Mouse (Mus musculus): ENCODE measurements around the gene Tial1. TPM values are rescaled to one million over a fixed set of nuclear protein-coding genes. Genes with fewer than 3 reads are reported as not detected.

The Tial1 gene
- polyA plus RNA-seq, 1 experiment from 2014 or later: 50.4 TPM

- H3K36me3 ChIP-seq (ENCODE audit: control insufficient read depth, insufficient read depth, low read length): no peaks in the 10 kb centered on the region
- no peaks in the 10 kb centered on the region for H3K4me1 ChIP-seq (replicated peaks; ENCODE audit: control insufficient read depth, insufficient read depth, low read length)
- no peak overlapping the region for H3K9ac ChIP-seq (ENCODE audit: low read depth, low read length)
- H3K9me3 ChIP-seq (ENCODE audit: control insufficient read depth, low read length): no peaks in the 10 kb centered on the region
- ATAC-seq (ENCODE audit: low FRiP score): no peak
- 43% methylated on average over 5 of the region's 5 CpGs for WGBS
- H3K27me3 ChIP-seq (ENCODE audit: control insufficient read depth, insufficient read depth, low read length): no peaks in the 10 kb centered on the region
- no peak overlapping the region for H3K4me3 ChIP-seq (ENCODE audit: low read depth, low read length)
- no peak for DNase-seq (ENCODE audit: low spot score)
- no peak overlapping the region for H3K27ac ChIP-seq (ENCODE audit: low read depth, low read length)
- H3K4me2 ChIP-seq (replicated peaks; ENCODE audit: low read depth, low read length): no peak overlapping the region
Observed at GRCm38 (mm10) chr7:128392972-128393314, 68.6 kb downstream of the Tial1 start.

- H3K9me3 ChIP-seq (ENCODE audit: control insufficient read depth, low read length): no peaks in the 10 kb centered on the region
- WGBS: 85% methylated on average over 18 of the region's 18 CpGs
- H3K27me3 ChIP-seq (ENCODE audit: control insufficient read depth, insufficient read depth, low read length): no peaks in the 10 kb centered on the region
- DNase-seq (ENCODE audit: low spot score): no peak
- no peak overlapping the region for H3K4me3 ChIP-seq (ENCODE audit: low read depth, low read length)
- H3K4me2 ChIP-seq (replicated peaks; ENCODE audit: low read depth, low read length): no peak overlapping the region
- no peak overlapping the region for H3K27ac ChIP-seq (ENCODE audit: low read depth, low read length)
- H3K9ac ChIP-seq (ENCODE audit: low read depth, low read length): no peak overlapping the region
- ATAC-seq (ENCODE audit: low FRiP score): no peak
- no peaks in the 10 kb centered on the region for H3K36me3 ChIP-seq (ENCODE audit: control insufficient read depth, insufficient read depth, low read length)
- H3K4me1 ChIP-seq (replicated peaks; ENCODE audit: control insufficient read depth, insufficient read depth, low read length): no peaks in the 10 kb centered on the region
Observed at GRCm38 (mm10) chr7:128392071-128392971, 69.2 kb downstream of the Tial1 start.

GRCm38 (mm10) chr7:128391267-128392057 lies 70.1 kb downstream of the Tial1 start:
- ATAC-seq (ENCODE audit: low FRiP score) (no peak), DNase-seq (ENCODE audit: low spot score) (no peak)
- Histone ChIP-seq H3K4me2 (replicated peaks; ENCODE audit: low read depth, low read length) (no peak overlapping the region), H3K36me3 (ENCODE audit: control insufficient read depth, insufficient read depth, low read length) (no peaks in the 10 kb centered on the region), H3K27me3 (ENCODE audit: control insufficient read depth, insufficient read depth, low read length) (no peaks in the 10 kb centered on the region), H3K4me3 (ENCODE audit: low read depth, low read length) (no peak overlapping the region), H3K4me1 (replicated peaks; ENCODE audit: control insufficient read depth, insufficient read depth, low read length) (no peaks in the 10 kb centered on the region), H3K9ac (ENCODE audit: low read depth, low read length) (no peak overlapping the region), H3K27ac (ENCODE audit: low read depth, low read length) (no peak overlapping the region), H3K9me3 (ENCODE audit: control insufficient read depth, low read length) (no peaks in the 10 kb centered on the region)
- 47% methylated on average over 12 of the region's 12 CpGs for WGBS

Other genes starting within 250 kb of the Tial1 start
- 6.5 and 7.4 TPM in 2 replicates for gene Armc5, start 224.4 kb downstream of the Tial1 start, polyA plus RNA-seq (2014; fragmentation: Nextera tagmentation; extraction: Ambion mirVana)
- gene 9130023H24Rik, start 223.7 kb downstream of the Tial1 start, polyA plus RNA-seq (2014; fragmentation: Nextera tagmentation; extraction: Ambion mirVana): 12.3 and 13.3 TPM in 2 replicates
- gene Tgfb1i1, start 214.9 kb downstream of the Tial1 start, polyA plus RNA-seq (2014; fragmentation: Nextera tagmentation; extraction: Ambion mirVana): 33.0 and 40.9 TPM in 2 replicates
- 0.25 TPM in 1 of 2 replicates, not detected in the other for gene Slc5a2, start 196.1 kb downstream of the Tial1 start, polyA plus RNA-seq (2014; fragmentation: Nextera tagmentation; extraction: Ambion mirVana)
- gene BC017158, start 163.5 kb downstream of the Tial1 start, polyA plus RNA-seq (2014; fragmentation: Nextera tagmentation; extraction: Ambion mirVana): 18.3 and 22.0 TPM in 2 replicates
- gene Rgs10, start 43.0 kb downstream of the Tial1 start, polyA plus RNA-seq (2014; fragmentation: Nextera tagmentation; extraction: Ambion mirVana): 12.4 TPM in 2 replicates
- gene Bag3, start 61.9 kb upstream of the Tial1 start, polyA plus RNA-seq (2014; fragmentation: Nextera tagmentation; extraction: Ambion mirVana): 4.3 and 5.6 TPM in 2 replicates
- 123 and 134 TPM in 2 replicates for gene Inpp5f, start 149.6 kb upstream of the Tial1 start, polyA plus RNA-seq (2014; fragmentation: Nextera tagmentation; extraction: Ambion mirVana)